Mouse (Mus musculus) sigmoid colon, adult 10 weeks (tissue): Measurements from ENCODE around the gene BC048562. TPM values are rescaled to one million over a fixed set of nuclear protein-coding genes. Genes with fewer than 3 reads are reported as not detected.

Experiments
- polyA plus RNA-seq: library from polyadenylated mRNA; stranded (reverse); fragments of 350-450 nt; fragmentation: Illumina TruSeq; extraction: RNeasy Lipid Tissue Mini Kit (QIAGEN cat#74804); gene quantifications from one replicate; pipeline ENCODE4 v1.2.3, GENCODE M21; 2014; ENCODE audit warnings: low read depth, low replicate concordance

Gene BC048562
- polyA plus RNA-seq: not detected

DNA sequence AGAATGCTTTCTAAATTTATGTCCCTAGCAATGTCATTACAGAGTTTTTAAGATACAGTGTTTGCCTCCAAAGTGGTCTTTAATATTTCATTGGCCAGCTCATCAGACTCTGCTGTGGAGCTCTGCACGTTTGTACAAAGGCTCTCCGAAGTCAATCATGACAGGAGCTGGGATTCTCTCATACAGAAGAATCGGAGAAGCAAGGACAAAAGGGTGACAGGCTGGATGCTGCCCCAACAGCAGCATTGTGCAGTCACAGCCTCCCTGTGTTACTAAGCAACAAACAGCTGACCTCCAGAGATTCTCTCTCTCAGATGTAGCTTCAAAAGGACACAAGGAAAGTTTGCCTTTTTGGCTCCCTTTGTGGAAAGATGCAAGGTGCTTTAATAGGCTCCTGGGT, at the start of gene BC048562:
Gene BC048562, plus strand, starts transcription at position 301 of the 400 bp plus-strand sequence.

DNA sequence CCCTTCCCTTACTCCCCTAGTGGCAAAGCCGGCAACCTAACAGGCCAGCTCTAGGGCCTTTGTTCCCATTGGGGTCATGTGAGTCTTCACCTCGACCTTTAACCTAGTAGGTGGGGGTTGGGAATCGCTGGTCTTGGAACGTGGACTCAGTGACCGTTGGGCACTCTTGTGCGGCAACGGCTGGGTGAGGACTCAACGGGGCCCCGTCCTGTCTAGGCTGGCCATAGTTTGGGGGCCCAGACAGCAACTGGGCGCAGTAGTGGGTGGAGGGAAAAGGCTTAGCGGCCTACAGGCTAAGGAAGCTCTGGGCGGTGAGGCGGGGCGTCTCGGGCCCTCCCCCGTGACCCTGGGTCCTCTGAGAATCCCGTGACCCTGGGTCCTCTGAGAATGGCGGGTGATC, 43.6 kb upstream of the BC048562 start, which contains the start of gene 1700102P08Rik:
Gene 1700102P08Rik, plus strand, starts transcription at position 130 of the 400 bp plus-strand sequence.

DNA sequence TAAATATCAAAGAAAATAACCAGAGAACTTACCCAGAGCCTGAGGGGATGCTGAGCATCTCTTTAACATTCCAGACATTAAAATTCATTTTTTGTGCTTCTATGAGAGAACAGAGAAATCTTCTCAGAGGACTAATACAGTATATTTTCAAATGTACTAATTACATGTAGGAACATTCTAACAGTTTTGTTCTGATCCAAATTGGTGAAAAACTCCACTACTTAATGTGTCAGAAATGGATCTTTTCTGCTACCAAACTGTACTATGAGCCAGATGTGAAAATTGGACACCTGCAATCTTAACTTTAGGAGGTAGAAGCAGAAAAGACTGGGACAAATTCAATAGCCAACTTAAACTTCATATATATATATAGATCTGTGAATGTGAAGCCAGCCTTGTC, 7.9 kb upstream of the BC048562 start, which contains the start of gene Ccdc36:
Gene Ccdc36, minus strand, starts transcription at position 101 of the 400 bp plus-strand sequence.

DNA sequence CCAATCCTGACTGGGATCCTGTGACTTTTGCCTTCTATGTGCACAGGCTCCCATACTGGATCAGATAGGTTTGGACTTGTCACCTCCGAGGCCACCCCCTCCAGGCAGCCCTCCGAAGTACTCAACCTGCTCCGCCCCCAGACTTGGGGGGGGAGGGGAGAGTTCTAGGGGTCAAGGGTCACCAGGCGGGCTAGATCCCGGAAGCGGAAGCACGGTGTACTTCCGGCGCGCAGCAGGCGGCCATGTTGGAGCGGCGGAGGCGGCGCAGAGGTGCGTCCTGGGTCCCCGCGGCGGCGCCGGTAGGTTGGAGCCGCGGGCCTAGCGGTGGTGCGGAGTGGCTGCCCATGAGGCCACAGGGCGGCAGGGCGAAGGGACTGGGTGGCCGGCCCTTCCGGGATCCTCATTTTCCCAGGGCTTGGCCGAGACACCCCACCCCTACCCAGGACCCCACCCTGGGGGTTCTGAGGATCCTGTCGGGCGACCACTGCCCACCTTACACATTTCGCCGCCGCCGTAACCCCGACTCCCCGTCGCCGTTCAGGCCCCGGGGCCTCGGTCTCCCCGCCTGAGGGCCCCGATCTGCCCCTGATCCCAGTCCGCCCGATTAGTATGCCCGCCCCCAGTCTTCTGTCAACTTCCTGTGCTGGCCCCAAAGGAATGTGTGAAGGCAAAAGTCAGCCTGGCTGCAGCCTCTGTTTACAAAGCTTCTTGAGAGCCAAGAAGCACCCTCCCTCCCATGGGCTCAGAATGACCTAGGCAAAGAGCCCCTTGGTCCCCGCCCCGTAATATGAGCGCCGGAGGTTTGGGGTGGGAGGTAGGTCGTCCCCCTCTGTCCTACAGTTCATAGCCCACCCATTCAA, 24.3 kb downstream of the BC048562 start, which contains the start of gene Ccdc71:
Gene Ccdc71, plus strand, starts transcription at position 209 of the 860 bp plus-strand sequence.

DNA sequence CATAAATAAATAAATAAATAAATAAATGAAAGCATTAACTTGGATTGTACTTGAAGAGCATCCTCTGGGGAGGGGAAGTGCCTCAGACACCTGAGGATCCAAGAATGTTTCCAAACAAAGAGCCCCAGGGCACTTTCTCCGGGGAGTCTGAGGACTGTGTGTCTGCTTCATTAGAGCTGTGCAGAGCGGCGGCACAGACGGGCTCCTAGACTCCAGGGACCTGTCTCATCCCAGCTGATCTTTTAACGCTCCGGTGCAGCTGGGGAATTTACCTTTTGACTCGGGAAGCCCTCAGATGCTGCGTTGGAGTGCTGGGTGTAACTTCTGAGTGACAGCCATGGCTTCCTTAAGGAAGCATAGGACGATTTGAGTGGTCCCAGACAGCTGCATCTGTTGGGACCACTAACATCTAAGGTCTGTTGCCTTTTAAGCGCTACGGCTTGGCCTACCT, 24.9 kb downstream of the BC048562 start, which contains the start of gene Klhdc8b:
Gene Klhdc8b, minus strand, starts transcription at position 401 of the 451 bp plus-strand sequence.

DNA sequence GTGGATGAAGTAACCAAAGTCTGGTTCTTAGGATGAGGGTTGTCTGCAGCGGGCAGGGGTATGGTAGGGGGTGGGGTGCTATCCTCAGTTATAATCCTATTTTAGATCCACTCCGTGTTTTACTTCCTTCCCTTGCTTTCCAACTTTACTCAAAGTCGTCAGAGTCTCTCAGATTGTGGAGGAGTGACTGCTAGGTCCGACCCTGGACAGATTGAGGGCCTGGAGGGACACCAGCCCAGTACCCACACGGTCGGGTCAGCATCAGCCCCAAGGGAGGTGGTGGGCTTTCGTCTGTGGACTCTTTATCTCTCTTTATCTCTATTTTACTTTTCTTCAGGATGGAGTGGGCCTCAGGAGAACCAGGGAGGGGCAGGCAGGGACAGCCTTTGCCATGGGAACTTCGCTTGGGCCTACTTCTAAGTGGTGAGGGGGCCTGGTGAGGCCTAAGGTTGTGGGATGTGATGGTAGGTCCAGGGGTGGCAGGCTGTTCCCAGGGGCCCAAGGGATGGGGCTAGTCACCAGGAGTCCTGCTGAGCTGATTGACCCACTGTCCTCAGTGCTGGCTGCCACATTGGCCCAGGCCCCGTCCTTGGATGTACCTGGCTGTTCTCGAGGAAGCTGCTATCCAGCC, 43.6 kb downstream of the BC048562 start, which contains the start of gene Lamb2:
Gene Lamb2, plus strand, starts transcription at position 16 of the 631 bp plus-strand sequence.

DNA sequence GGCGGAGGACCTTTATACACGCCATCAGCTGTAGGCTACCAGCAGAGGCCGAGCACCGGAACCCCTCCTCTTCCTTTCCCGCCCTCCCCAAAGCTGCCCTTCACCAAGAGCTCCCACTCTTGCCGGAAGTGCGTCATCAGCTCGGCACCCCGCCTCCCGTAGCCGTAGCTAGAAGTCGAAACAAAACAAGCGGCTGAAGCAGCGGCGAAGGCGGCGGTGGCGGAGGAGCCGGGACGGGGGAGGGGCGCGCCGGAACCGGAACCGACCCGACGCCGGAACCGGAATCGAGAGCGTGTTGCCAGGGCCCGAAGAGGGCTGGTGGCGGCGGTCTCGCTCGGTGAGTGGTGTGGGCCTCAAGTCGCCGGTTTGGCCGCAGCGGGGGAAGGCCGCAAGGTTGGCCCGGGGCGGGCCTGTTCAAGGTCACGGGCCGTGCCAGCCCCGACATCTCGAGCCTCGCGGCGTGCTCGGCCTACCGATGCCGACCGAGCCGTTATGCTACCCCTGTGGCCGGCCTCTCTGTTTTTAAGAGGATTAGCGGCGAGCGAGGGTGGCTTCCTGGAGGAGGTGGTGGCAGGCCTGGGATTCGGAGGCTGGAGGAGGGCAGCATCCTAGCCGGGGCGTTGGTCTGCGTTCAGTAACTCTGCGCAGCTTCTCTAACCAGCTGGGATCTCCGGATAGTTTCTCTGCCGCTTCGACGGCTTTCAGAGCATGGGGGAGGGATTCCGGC, 54.4 kb downstream of the BC048562 start, which contains the start of gene Usp19:
Gene Usp19, plus strand, starts transcription at position 44 of the 727 bp plus-strand sequence.

Other genes starting within 250 kb of the BC048562 start
- gene Bsn, start 246.1 kb upstream of the BC048562 start, polyA plus RNA-seq: 0.79 TPM
- 38.0 TPM for gene Dag1, start 172.5 kb upstream of the BC048562 start, polyA plus RNA-seq
- 13.2 TPM for gene Nicn1, start 146.1 kb upstream of the BC048562 start, polyA plus RNA-seq
- 4.4 TPM for gene Amt, start 139.6 kb upstream of the BC048562 start, polyA plus RNA-seq
- 568 TPM for gene Rhoa, start 130.4 kb upstream of the BC048562 start, polyA plus RNA-seq
- gene Tcta, start 130.3 kb upstream of the BC048562 start, polyA plus RNA-seq: 19.7 TPM
- gene Gpx1, start 97.6 kb upstream of the BC048562 start, polyA plus RNA-seq: 14.4 TPM
- gene Usp4, start 88.6 kb upstream of the BC048562 start, polyA plus RNA-seq: 72.3 TPM
- 1.5 TPM for gene 1700102P08Rik, start 43.7 kb upstream of the BC048562 start, polyA plus RNA-seq
- not detected for gene Ccdc36, start 8.0 kb upstream of the BC048562 start, polyA plus RNA-seq
- gene Ccdc71, start 24.0 kb downstream of the BC048562 start, polyA plus RNA-seq: 4.0 TPM
- 1.5 TPM for gene Klhdc8b, start 25.1 kb downstream of the BC048562 start, polyA plus RNA-seq
- 5.1 TPM for gene Lamb2, start 43.3 kb downstream of the BC048562 start, polyA plus RNA-seq
- 12.2 TPM for gene Usp19, start 54.1 kb downstream of the BC048562 start, polyA plus RNA-seq
- 103 TPM for gene Qars, start 71.2 kb downstream of the BC048562 start, polyA plus RNA-seq
- gene Qrich1, start 80.3 kb downstream of the BC048562 start, polyA plus RNA-seq: 57.5 TPM
- 31.5 TPM for gene Impdh2, start 123.8 kb downstream of the BC048562 start, polyA plus RNA-seq
- gene Ndufaf3, start 131.0 kb downstream of the BC048562 start, polyA plus RNA-seq: 2.2 TPM
- 3.3 TPM for gene Dalrd3, start 133.4 kb downstream of the BC048562 start, polyA plus RNA-seq
- 1.4 TPM for gene Wdr6, start 142.3 kb downstream of the BC048562 start, polyA plus RNA-seq
- not detected for gene P4htm, start 161.2 kb downstream of the BC048562 start, polyA plus RNA-seq
- gene Arih2, start 212.9 kb downstream of the BC048562 start, polyA plus RNA-seq: 70.6 TPM
- gene Slc25a20, start 225.6 kb downstream of the BC048562 start, polyA plus RNA-seq: 204 TPM